Mouse (Mus musculus) hindbrain, embryonic 15.5 days (tissue): Measurements from ENCODE around the gene Rab28. TPM values are rescaled to one million over a fixed set of nuclear protein-coding genes. Genes with fewer than 3 reads are reported as not detected.
"Not testable (repeated sequence)": the region's sequence is repeated elsewhere in the genome, so short reads cannot be mapped to it uniquely, and the experiment has no call there.

ENCODE experiments used
- ATAC-seq: fragments of 200-750 bp; cut with Nextera tagmentation; 2 replicates; pipeline ENCODE4 v1.8.0; 2017; ENCODE audit warnings: low read depth, moderate number of reproducible peaks, moderate TSS enrichment; ENCODE audit not compliant: low FRiP score
- H3K27ac ChIP-seq: fragments of 300-500 bp; sonication (generic); replicated peaks from 2 replicates; pipeline ENCODE4 v1.5.1; 2015; ENCODE audit warnings: mild to moderate bottlenecking, inconsistent platforms
- H3K27me3 ChIP-seq: fragments of 300-500 bp; sonication (generic); 2 replicates; pipeline ENCODE4 v1.6.1; 2015; ENCODE audit warnings: control low read depth, inconsistent platforms
- H3K36me3 ChIP-seq: fragments of 300-500 bp; sonication (generic); 2 replicates; pipeline ENCODE4 v1.6.1; 2015; ENCODE audit warnings: control low read depth, inconsistent platforms
- H3K4me1 ChIP-seq: fragments of 300-500 bp; sonication (generic); replicated peaks from 2 replicates; pipeline ENCODE4 v1.6.1; 2015; ENCODE audit warnings: control low read depth, inconsistent platforms
- H3K4me2 ChIP-seq: fragments of 300-500 bp; sonication (generic); 2 replicates; pipeline ENCODE4 v1.6.1; 2015; ENCODE audit warnings: moderate library complexity, mild to moderate bottlenecking, inconsistent platforms
- H3K4me3 ChIP-seq: fragments of 300-500 bp; sonication (generic); 2 replicates; pipeline ENCODE4 v1.5.1; 2015; ENCODE audit warnings: mild to moderate bottlenecking, inconsistent platforms
- H3K9ac ChIP-seq: fragments of 300-500 bp; sonication (generic); 2 replicates; pipeline ENCODE4 v1.6.1; 2015; ENCODE audit warnings: inconsistent platforms
- H3K9me3 ChIP-seq: fragments of 300-500 bp; sonication (generic); 2 replicates; pipeline ENCODE4 v1.6.1; 2016; ENCODE audit warnings: control low read depth, inconsistent platforms
- WGBS: fragments of 180-500 bp; shearing (Covaris S2); methylation state at CpG from one replicate; pipeline ENCODE4 v1.1.7; 2015; 5-methylcytosine and 5-hydroxymethylcytosine counted together
- polyA plus RNA-seq: library from polyadenylated mRNA; unstranded; fragments of >200 nt; fragmentation: Nextera tagmentation; extraction: Ambion mirVana; gene quantifications from 2 replicates; pipeline ENCODE4 v1.2.1, GENCODE M21; 2015

Rab28 gene
- polyA plus RNA-seq, 1 experiment from 2014 or later: 61.9 TPM

GRCm38 (mm10) chr5:41725573-41725972, 17.6 kb upstream of the Rab28 start:
- H3K4me3 ChIP-seq: no peak overlapping the region
- H3K4me1 ChIP-seq: no peaks in the 10 kb centered on the region
- H3K36me3 ChIP-seq: no peaks in the 10 kb centered on the region
- H3K27ac ChIP-seq: no peak overlapping the region
- H3K9me3 ChIP-seq: no peaks in the 10 kb centered on the region
- 71% methylated on average over 6 of the region's 6 CpGs for WGBS
- ATAC-seq: no peak
- H3K27me3 ChIP-seq: no peaks in the 10 kb centered on the region
- H3K9ac ChIP-seq: no peak overlapping the region
- no peak overlapping the region for H3K4me2 ChIP-seq

- Histone ChIP-seq H3K4me3 (peak overlapping the region; percentile 97), H3K9ac (peak overlapping the region; percentile 95), H3K9me3 (no peaks in the 10 kb centered on the region), H3K36me3 (no peaks in the 10 kb centered on the region), H3K27me3 (no peaks in the 10 kb centered on the region), H3K4me1 (peaks cover 10% of the 10 kb centered on the region), H3K27ac (peak overlapping the region; percentile 94), H3K4me2 (peak overlapping the region; percentile 98)
- ATAC-seq: peak; percentile 84
- WGBS: 0% methylated on average over 55 of the region's 63 CpGs
Observed at GRCm38 (mm10) chr5:41707115-41708015, 592 bp downstream of the Rab28 start.

- WGBS: 4% methylated on average over 9 of the region's 9 CpGs
- no peak for ATAC-seq
- no peaks in the 10 kb centered on the region for H3K27me3 ChIP-seq
- H3K9ac ChIP-seq: peak overlapping the region; percentile 95
- no peaks in the 10 kb centered on the region for H3K36me3 ChIP-seq
- peaks cover 10% of the 10 kb centered on the region for H3K4me1 ChIP-seq
- peak overlapping the region; percentile 97 for H3K4me3 ChIP-seq
- no peaks in the 10 kb centered on the region for H3K9me3 ChIP-seq
- H3K27ac ChIP-seq: peak overlapping the region; percentile 94
- H3K4me2 ChIP-seq: peak overlapping the region; percentile 98
Observed at GRCm38 (mm10) chr5:41706777-41707114, 1.2 kb downstream of the Rab28 start.

- not testable (repeated sequence) for H3K4me2 ChIP-seq, H3K27ac ChIP-seq, H3K4me1 ChIP-seq, H3K36me3 ChIP-seq, H3K9ac ChIP-seq, H3K9me3 ChIP-seq, ATAC-seq, H3K4me3 ChIP-seq, H3K27me3 ChIP-seq
- 85% methylated on average over 4 of the region's 4 CpGs for WGBS
Observed at GRCm38 (mm10) chr5:41701085-41701484, 6.9 kb downstream of the Rab28 start.

GRCm38 (mm10) chr5:41697958-41698357, 10.0 kb downstream of the Rab28 start:
- Histone ChIP-seq H3K4me3 (no peak overlapping the region), H3K9me3 (no peaks in the 10 kb centered on the region), H3K27ac (no peak overlapping the region), H3K36me3 (no peaks in the 10 kb centered on the region), H3K4me1 (no peaks in the 10 kb centered on the region), H3K4me2 (no peak overlapping the region), H3K9ac (no peak overlapping the region), H3K27me3 (no peaks in the 10 kb centered on the region)
- ATAC-seq: no peak

GRCm38 (mm10) chr5:41685016-41685415, 22.9 kb downstream of the Rab28 start:
- no peaks in the 10 kb centered on the region for H3K9me3 ChIP-seq
- no peak overlapping the region for H3K27ac ChIP-seq
- H3K27me3 ChIP-seq: no peaks in the 10 kb centered on the region
- no peak overlapping the region for H3K9ac ChIP-seq
- no peak overlapping the region for H3K4me2 ChIP-seq
- no peaks in the 10 kb centered on the region for H3K4me1 ChIP-seq
- no peak overlapping the region for H3K4me3 ChIP-seq
- ATAC-seq: no peak
- peaks cover 6% of the 10 kb centered on the region; the same call in 1 of the 2 replicates for H3K36me3 ChIP-seq

GRCm38 (mm10) chr5:41683976-41684375, 24.0 kb downstream of the Rab28 start:
- H3K4me3 ChIP-seq: no peak overlapping the region
- no peak overlapping the region for H3K27ac ChIP-seq
- no peaks in the 10 kb centered on the region for H3K9me3 ChIP-seq
- H3K27me3 ChIP-seq: no peaks in the 10 kb centered on the region
- peaks cover 6% of the 10 kb centered on the region; the same call in 1 of the 2 replicates for H3K36me3 ChIP-seq
- 97% methylated on average over 2 of the region's 2 CpGs for WGBS
- H3K9ac ChIP-seq: no peak overlapping the region
- H3K4me2 ChIP-seq: no peak overlapping the region
- no peaks in the 10 kb centered on the region for H3K4me1 ChIP-seq
- ATAC-seq: no peak

GRCm38 (mm10) chr5:41666012-41666411, 41.9 kb downstream of the Rab28 start:
- ATAC-seq: no peak
- Histone ChIP-seq H3K36me3 (no peaks in the 10 kb centered on the region), H3K4me1 (no peaks in the 10 kb centered on the region), H3K4me2 (no peak overlapping the region), H3K9ac (no peak overlapping the region), H3K4me3 (no peak overlapping the region), H3K27me3 (no peaks in the 10 kb centered on the region), H3K27ac (no peak overlapping the region), H3K9me3 (no peaks in the 10 kb centered on the region)
- 90% methylated on average over 6 of the region's 6 CpGs for WGBS

- Histone ChIP-seq H3K4me1 (no peaks in the 10 kb centered on the region), H3K27ac (no peak overlapping the region)
Observed at GRCm38 (mm10) chr5:41636793-41637192, 71.2 kb downstream of the Rab28 start.

GRCm38 (mm10) chr5:41627224-41628144, 80.5 kb downstream of the Rab28 start:
- 93% methylated on average over 7 of the region's 7 CpGs for WGBS
- H3K4me2 ChIP-seq: no peak overlapping the region

More at GRCm38 (mm10) chr5:41636793-41637192, 71.2 kb downstream of the Rab28 start:
- Histone ChIP-seq H3K4me3 (no peak overlapping the region), H3K36me3 (no peaks in the 10 kb centered on the region), H3K4me2 (no peak overlapping the region), H3K27me3 (no peaks in the 10 kb centered on the region), H3K9ac (no peak overlapping the region), H3K9me3 (no peaks in the 10 kb centered on the region)
- no peak for ATAC-seq
- WGBS: 82% methylated on average over 2 of the region's 2 CpGs

GRCm38 (mm10) chr5:41625544-41625943, 82.4 kb downstream of the Rab28 start:
- H3K4me1 ChIP-seq: no peaks in the 10 kb centered on the region
- no peak overlapping the region for H3K9ac ChIP-seq
- H3K36me3 ChIP-seq: no peaks in the 10 kb centered on the region
- no peaks in the 10 kb centered on the region for H3K9me3 ChIP-seq
- no peak overlapping the region for H3K4me3 ChIP-seq
- H3K4me2 ChIP-seq: no peak overlapping the region
- no peak for ATAC-seq
- WGBS: 80% methylated on average over 7 of the region's 7 CpGs
- no peak overlapping the region for H3K27ac ChIP-seq
- no peaks in the 10 kb centered on the region for H3K27me3 ChIP-seq

More at GRCm38 (mm10) chr5:41627224-41628144, 80.5 kb downstream of the Rab28 start:
- no peaks in the 10 kb centered on the region for H3K4me1 ChIP-seq
- H3K9ac ChIP-seq: no peak overlapping the region
- H3K27me3 ChIP-seq: no peaks in the 10 kb centered on the region
- no peak overlapping the region for H3K4me3 ChIP-seq
- ATAC-seq: no peak
- H3K36me3 ChIP-seq: no peaks in the 10 kb centered on the region
- H3K27ac ChIP-seq: no peak overlapping the region
- no peaks in the 10 kb centered on the region for H3K9me3 ChIP-seq

GRCm38 (mm10) chr5:41621748-41622147, 86.2 kb downstream of the Rab28 start:
- Histone ChIP-seq H3K27me3 (no peaks in the 10 kb centered on the region), H3K9me3 (no peaks in the 10 kb centered on the region), H3K9ac (no peak overlapping the region), H3K27ac (no peak overlapping the region), H3K4me1 (no peaks in the 10 kb centered on the region), H3K36me3 (no peaks in the 10 kb centered on the region), H3K4me2 (no peak overlapping the region), H3K4me3 (no peak overlapping the region)
- ATAC-seq: no peak
- WGBS: 94% methylated on average over 3 of the region's 3 CpGs
